Mouse (Mus musculus): ENCODE results near the gene Asic2. TPM values are rescaled to one million over a fixed set of nuclear protein-coding genes. Genes with fewer than 3 reads are reported as not detected.

The Asic2 gene
- polyA plus RNA-seq, 1 experiment from 2014 or later: 0.77 TPM

DNA sequence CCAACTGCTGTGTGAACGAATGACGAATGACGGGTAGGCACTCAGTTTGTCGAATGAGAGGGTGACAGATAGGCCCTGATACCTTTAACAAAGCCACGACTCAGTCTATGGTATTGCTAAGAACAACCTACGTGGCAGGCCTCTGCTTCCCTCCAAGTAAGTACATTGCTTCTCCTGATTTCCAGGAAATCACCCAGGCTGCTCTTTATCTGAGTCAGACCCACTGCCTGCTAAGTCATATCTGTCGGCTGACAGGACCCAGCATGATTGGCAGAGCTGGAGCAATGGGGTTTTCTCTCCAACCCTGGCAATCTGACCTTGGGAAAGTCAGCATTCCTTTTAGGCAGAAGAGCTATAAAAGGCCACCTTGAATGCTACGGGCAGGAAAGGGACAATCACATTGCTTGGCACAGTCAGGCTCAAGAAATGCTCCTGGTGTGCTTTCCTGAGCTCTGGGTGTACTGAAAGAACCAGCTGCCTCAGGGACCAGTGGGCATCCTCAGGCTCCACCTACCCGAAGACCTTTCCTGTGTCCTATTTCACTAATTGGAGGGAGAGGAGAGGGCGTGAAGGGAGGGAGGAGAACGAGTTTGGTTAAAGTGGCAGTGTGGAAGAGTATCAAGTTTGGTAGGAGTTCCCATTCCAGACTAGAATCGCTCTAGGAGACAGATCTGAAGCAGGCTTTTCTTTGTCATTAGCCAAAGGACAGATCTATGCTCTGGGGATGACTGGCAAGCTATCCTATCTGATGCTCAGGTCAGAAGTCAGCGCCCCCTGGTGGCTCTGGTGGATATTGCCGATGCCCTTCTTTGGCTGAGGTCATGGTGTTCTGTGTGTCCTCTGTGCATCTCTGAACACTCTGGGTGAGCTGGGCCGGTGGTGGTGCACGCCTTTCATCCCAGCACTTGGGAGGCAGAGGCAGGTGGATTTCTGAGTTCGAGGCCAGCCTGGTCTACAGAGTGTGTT lies 1095.5 kb downstream of the Asic2 start:
- Histone ChIP-seq H3K36me3 (no peaks in the 10 kb centered on the region), H3K4me1 (peaks cover 8% of the 10 kb centered on the region; the same call in 1 of the 2 replicates), H3K4me3 (no peak overlapping the region), H3K9me3 (no peaks in the 10 kb centered on the region), H3K27me3 (ENCODE audit: insufficient read depth, poor library complexity, severe bottlenecking) (no peaks in the 10 kb centered on the region), H3K27ac (0 out of 2 replicates have a peak overlapping the region, but pooled peaks have one; percentile 18)
- WGBS: 51% methylated on average over 17 of the region's 17 CpGs
- DNase-seq (ENCODE audit: low spot score): peak; percentile 79

DNA sequence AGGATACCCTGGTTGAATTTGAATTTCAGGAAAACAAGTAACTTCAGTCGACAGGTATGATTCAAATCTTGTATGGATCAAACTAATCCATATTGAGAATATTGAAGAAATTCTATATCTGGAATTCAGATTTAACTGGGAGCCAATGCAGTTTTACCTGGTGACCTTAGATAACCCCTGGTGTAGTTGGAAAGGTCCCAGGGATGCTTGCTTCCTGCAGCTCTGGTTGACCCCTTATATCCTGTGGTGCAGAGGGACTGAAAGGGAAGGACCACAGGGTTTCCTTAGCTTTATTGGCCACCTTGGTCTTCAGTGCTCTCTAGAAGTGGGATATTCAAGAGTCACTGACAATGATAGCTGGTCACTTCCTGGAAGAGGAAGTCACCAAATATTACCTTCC lies 1100.2 kb downstream of the Asic2 start:
- Histone ChIP-seq H3K27ac (no peak overlapping the region), H3K4me3 (no peak overlapping the region), H3K9me3 (no peaks in the 10 kb centered on the region), H3K36me3 (no peaks in the 10 kb centered on the region), H3K4me1 (peaks cover 8% of the 10 kb centered on the region; the same call in 1 of the 2 replicates), H3K27me3 (ENCODE audit: insufficient read depth, poor library complexity, severe bottlenecking) (no peaks in the 10 kb centered on the region)
- no peak for DNase-seq (ENCODE audit: low spot score)
- 90% methylated on average over 1 of the region's 1 CpGs for whole genome bisulfite sequencing

DNA sequence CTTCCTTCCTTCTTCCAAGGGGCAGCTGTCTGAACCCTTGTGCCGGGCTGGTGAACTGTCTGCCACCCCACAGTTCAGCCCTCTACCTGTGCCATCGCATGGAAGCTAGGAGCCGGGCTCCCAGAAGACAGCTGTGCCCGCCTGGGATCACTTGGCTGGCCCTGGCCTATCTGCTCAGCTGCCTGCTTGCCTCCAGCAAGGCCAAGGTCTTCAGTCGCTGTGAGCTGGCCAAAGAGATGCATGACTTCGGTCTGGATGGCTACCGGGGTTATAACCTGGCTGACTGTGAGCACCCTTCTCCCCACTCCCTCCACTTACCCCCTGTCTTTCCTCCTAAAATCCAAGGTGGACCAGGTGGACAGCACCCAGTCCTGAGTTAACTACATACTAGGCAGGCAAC lies 1105.3 kb downstream of the Asic2 start:
- H3K9me3 ChIP-seq: no peaks in the 10 kb centered on the region
- no peak for DNase-seq (ENCODE audit: low spot score)
- no peak overlapping the region for H3K27ac ChIP-seq
- H3K36me3 ChIP-seq: no peaks in the 10 kb centered on the region
- 85% methylated on average over 7 of the region's 7 CpGs for WGBS
- 0 out of 2 replicates have a peak, but pooled peaks cover 9% of the 10 kb centered on the region for H3K27me3 ChIP-seq (ENCODE audit: insufficient read depth, poor library complexity, severe bottlenecking)
- no peaks in the 10 kb centered on the region for H3K4me1 ChIP-seq
- no peak overlapping the region for H3K4me3 ChIP-seq

DNA sequence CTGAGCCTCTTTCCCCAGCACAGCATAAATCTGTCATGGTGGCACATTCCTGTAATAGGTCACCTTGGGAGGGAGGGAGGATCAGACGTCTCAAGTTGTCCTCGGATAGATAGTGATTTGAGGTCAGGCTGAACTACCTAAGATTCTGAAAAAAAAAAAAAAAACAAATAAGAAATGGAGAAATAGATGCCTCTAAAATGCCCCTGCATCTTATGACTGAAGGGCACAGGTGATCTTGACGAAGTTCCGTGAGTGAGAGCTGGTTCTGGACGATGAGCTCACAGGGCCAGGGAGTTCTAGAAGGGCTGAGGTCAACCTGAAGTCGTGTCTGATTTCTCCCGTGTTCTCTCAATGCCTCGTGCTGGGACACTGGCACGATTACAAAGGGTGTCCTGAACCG lies 1110.2 kb downstream of the Asic2 start, which contains the start of gene Spaca3:
Gene Spaca3, plus strand, starts transcription at position 301 of the 400 bp plus-strand sequence.
- H3K4me1 ChIP-seq: 0 out of 2 replicates have a peak, but pooled peaks cover 4% of the 10 kb centered on the region
- 0 out of 2 replicates have a peak, but pooled peaks cover 9% of the 10 kb centered on the region for H3K27me3 ChIP-seq (ENCODE audit: insufficient read depth, poor library complexity, severe bottlenecking)
- 77% methylated on average over 10 of the region's 10 CpGs for WGBS
- H3K36me3 ChIP-seq: no peaks in the 10 kb centered on the region
- H3K27ac ChIP-seq: no peak within 1 kb of the TSS
- H3K9me3 ChIP-seq: no peaks in the 10 kb centered on the region
- DNase-seq (ENCODE audit: low spot score): no peak
- H3K4me3 ChIP-seq: no peak within 1 kb of the TSS

DNA sequence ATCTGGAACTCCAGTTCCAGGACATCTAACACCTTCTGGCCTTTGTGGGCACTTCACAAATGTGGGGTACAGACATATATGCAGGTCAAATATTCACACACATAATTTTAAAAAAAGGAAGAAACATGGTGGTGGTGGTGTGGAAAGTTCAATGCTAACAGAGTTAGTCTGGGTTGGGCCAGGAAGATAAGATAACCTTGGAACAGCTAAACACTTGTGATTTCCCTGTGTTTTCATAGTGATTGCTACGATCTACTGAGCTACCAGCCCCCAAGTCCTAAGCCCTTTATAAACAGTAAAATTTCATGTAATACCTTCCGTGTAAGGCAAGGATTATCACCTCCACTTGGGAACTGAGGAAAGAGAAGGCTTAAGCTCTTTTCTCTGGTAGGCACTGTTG lies 1111.4 kb downstream of the Asic2 start:
- Histone ChIP-seq H3K9me3 (no peaks in the 10 kb centered on the region), H3K4me1 (0 out of 2 replicates have a peak, but pooled peaks cover 4% of the 10 kb centered on the region), H3K4me3 (no peak overlapping the region), H3K27ac (no peak overlapping the region), H3K27me3 (ENCODE audit: insufficient read depth, poor library complexity, severe bottlenecking) (0 out of 2 replicates have a peak, but pooled peaks cover 5% of the 10 kb centered on the region), H3K36me3 (no peaks in the 10 kb centered on the region)
- WGBS: 48% methylated on average over 2 of the region's 2 CpGs
- no peak for DNase-seq (ENCODE audit: low spot score)

DNA sequence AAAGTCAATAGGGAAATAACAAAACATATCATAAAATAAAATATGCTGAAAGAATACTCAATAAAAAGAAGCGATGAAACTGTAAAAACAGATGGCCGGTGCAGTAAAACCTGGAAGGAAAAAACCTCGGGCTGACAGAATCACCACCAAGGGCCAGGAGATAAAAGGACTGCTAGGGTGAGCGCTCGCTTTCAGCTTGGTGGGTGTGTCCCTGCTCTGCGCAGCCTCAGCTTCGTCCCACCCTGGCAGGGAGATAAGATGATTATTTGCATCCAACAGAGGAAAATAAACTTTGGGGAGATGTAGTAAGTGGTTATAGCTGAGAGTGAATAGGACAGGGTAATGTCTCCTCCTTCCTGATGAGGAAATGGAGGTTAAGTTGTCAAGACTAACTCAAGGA lies 1113.3 kb downstream of the Asic2 start:
- WGBS: 24% methylated on average over 7 of the region's 7 CpGs

DNA sequence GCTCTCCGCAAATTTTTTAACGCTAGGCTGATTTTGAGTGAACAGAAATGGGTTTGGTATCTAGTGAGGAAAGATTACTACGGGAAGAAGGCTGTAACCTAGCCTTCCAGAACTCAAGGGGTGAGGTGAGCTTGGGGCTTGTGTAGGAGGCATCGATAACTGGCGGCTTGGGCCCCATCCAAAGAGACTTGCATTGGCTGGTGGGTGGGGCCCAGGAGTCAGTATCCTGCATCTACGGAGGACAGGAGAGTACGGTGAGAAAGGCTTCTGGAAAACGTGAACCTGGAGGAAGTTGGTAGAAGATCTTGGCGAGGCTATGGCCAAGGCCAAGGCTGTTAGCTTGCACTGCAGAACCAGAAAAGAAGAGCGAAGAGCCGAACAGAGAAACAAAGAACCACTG lies 1113.8 kb downstream of the Asic2 start:
- H3K27ac ChIP-seq: no peak overlapping the region
- no peak overlapping the region for H3K4me3 ChIP-seq
- no peaks in the 10 kb centered on the region for H3K9me3 ChIP-seq
- H3K4me1 ChIP-seq: 0 out of 2 replicates have a peak, but pooled peaks cover 4% of the 10 kb centered on the region
- H3K27me3 ChIP-seq (ENCODE audit: insufficient read depth, poor library complexity, severe bottlenecking): no peaks in the 10 kb centered on the region
- no peak for DNase-seq (ENCODE audit: low spot score)
- 80% methylated on average over 11 of the region's 11 CpGs for WGBS
- H3K36me3 ChIP-seq: no peaks in the 10 kb centered on the region

More for the DNA sequence above, 1113.3 kb downstream of the Asic2 start:
- H3K27ac ChIP-seq: no peak overlapping the region
- no peak for DNase-seq (ENCODE audit: low spot score)
- H3K9me3 ChIP-seq: no peaks in the 10 kb centered on the region
- no peaks in the 10 kb centered on the region for H3K27me3 ChIP-seq (ENCODE audit: insufficient read depth, poor library complexity, severe bottlenecking)
- no peaks in the 10 kb centered on the region for H3K36me3 ChIP-seq
- H3K4me1 ChIP-seq: 0 out of 2 replicates have a peak, but pooled peaks cover 4% of the 10 kb centered on the region
- H3K4me3 ChIP-seq: no peak overlapping the region

DNA sequence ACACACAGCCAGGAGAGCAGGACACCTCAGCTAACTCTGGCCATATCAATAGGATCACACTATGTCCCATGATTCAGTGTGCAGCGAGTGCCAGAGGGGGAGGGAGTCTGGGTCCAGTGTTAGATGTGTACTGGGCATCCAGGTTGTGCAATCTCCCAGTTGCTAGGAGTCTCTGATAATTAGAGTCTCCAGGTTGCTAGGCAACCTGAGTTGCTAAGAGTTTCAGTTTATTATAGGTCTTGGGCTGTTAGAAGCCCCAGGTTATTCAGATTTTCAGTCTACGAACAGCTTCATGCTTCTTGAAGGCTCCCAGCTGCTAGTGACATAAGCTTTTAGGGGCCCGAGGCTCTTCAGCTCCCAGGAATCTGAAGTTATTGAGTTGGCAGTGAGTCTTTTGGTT lies 1115.2 kb downstream of the Asic2 start:
- no peak overlapping the region for H3K27ac ChIP-seq
- 0 out of 2 replicates have a peak, but pooled peaks cover under 1% of the 10 kb centered on the region for H3K27me3 ChIP-seq (ENCODE audit: insufficient read depth, poor library complexity, severe bottlenecking)
- H3K36me3 ChIP-seq: no peaks in the 10 kb centered on the region
- 0 out of 2 replicates have a peak, but pooled peaks cover 4% of the 10 kb centered on the region for H3K4me1 ChIP-seq
- H3K4me3 ChIP-seq: no peak overlapping the region
- no peaks in the 10 kb centered on the region for H3K9me3 ChIP-seq
- WGBS: 67% methylated on average over 3 of the region's 3 CpGs
- no peak for DNase-seq (ENCODE audit: low spot score)

DNA sequence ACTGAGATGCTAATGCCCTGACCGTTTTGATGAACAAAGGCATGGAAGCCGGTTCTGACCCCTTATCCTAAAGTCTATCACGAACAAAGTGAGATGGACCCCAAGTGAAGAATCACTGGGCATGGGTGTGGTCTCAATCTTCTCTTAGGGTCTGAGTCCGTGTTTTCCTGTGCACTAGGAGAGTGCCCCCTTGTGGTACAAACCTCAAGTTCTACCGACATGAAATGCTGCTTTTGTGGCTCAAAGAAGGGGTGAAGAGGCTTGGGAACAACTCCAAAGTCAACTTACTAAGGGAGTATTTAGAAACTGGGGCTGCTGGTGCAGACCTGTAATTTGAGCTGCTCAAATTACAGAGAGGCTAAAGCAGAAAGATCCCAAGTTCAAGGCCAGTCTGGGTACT lies 1116.4 kb downstream of the Asic2 start:
- Histone ChIP-seq H3K4me1 (0 out of 2 replicates have a peak, but pooled peaks cover 4% of the 10 kb centered on the region), H3K4me3 (no peak overlapping the region), H3K9me3 (no peaks in the 10 kb centered on the region), H3K27ac (no peak overlapping the region), H3K27me3 (ENCODE audit: insufficient read depth, poor library complexity, severe bottlenecking) (peaks cover 8% of the 10 kb centered on the region; the same call in 1 of the 2 replicates), H3K36me3 (no peaks in the 10 kb centered on the region)
- WGBS: 46% methylated on average over 5 of the region's 5 CpGs
- no peak for DNase-seq (ENCODE audit: low spot score)

DNA sequence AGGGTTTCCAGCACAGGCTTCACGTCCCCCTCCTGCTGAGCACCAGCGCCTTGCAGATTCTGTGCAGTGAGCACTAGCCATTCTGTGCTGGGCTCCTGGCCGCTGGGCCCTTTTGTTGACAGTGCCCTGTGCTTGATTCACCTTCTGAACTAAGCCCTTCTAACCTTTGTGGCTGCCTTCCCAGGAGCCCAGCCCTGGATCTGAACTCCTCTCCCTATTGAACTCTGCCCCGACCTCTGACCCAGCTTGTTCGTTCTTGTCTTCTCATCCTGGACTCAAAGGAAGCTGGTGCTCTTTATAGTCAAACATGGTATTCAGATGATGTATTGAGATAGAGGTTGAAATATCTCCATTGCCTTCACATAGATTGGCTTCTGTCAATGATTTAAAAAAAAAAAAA lies 1120.1 kb downstream of the Asic2 start:
- Histone ChIP-seq H3K4me3 (no peak overlapping the region), H3K36me3 (no peaks in the 10 kb centered on the region), H3K9me3 (no peaks in the 10 kb centered on the region), H3K27ac (no peak overlapping the region), H3K27me3 (ENCODE audit: insufficient read depth, poor library complexity, severe bottlenecking) (peaks cover 8% of the 10 kb centered on the region; the same call in 1 of the 2 replicates), H3K4me1 (no peaks in the 10 kb centered on the region)
- 81% methylated on average over 5 of the region's 5 CpGs for WGBS
- DNase-seq (ENCODE audit: low spot score): no peak

DNA sequence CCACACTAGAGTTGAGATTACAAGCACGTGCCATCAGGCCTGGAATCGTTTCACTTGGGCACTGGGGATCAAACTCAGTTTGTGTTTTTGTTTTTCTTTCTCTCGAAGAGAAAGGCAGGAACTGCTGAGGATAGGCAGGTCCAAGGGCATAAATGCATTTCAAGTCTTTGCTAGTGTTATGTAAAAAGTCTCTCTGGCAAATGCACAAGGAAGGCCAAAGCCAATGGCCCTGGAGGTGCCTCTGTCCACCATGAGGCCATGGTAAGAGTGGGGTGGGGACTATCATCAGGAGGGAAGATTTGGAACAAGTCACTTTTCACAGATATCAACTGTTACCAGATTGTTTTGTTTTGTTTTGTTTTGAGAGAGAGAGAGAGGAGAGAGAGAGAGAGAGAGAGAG lies 1122.1 kb downstream of the Asic2 start:
- Histone ChIP-seq H3K4me1 (no peaks in the 10 kb centered on the region), H3K27me3 (ENCODE audit: insufficient read depth, poor library complexity, severe bottlenecking) (peaks cover 8% of the 10 kb centered on the region; the same call in 1 of the 2 replicates), H3K4me3 (no peak overlapping the region), H3K9me3 (no peaks in the 10 kb centered on the region), H3K36me3 (no peaks in the 10 kb centered on the region), H3K27ac (no peak overlapping the region)
- 40% methylated on average over 3 of the region's 3 CpGs for WGBS
- DNase-seq (ENCODE audit: low spot score): no peak

DNA sequence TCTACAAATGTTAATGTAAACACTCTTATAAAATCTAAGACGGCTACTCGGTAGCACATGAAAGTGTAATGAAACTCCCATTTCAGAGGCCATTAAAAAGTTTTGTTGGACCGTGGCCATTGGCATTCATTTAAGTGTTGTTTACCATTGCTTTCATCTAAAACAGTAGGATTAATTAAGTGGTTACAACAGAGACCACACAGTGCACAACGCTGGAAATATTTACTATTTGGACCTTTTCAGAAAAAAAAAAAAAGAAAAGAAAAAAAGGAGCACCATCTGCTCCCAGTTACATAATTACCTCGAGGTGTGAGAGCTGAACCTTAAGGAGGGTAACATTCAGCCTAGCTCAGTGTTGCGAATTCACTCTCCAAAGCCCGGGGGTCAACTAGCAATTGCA lies 1122.8 kb downstream of the Asic2 start:
- Histone ChIP-seq H3K9me3 (no peaks in the 10 kb centered on the region), H3K4me3 (no peak overlapping the region), H3K4me1 (no peaks in the 10 kb centered on the region), H3K27ac (no peak overlapping the region), H3K36me3 (no peaks in the 10 kb centered on the region), H3K27me3 (ENCODE audit: insufficient read depth, poor library complexity, severe bottlenecking) (peaks cover 8% of the 10 kb centered on the region; the same call in 1 of the 2 replicates)
- DNase-seq (ENCODE audit: low spot score): no peak
- WGBS: 73% methylated on average over 7 of the region's 7 CpGs

DNA sequence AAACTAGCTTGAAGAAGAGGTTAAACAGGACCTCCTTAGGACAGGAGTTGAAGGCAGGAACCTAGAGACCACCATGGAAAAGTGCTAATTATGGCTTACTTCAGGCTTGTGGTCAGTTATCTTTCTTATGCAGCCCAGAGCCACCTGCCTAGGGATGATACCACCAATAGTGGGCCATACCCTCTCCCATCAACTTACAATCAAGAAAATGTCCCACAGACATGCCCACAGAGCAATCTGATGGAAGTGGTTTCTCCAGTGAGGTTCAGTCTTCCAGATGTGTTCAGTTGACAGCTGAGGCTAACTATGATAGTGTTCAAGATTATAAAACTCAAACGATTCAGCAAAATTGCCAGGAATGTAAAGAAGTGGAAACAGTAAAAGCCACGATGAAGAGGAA lies 1124.8 kb downstream of the Asic2 start:
- no peak overlapping the region for H3K27ac ChIP-seq
- H3K27me3 ChIP-seq (ENCODE audit: insufficient read depth, poor library complexity, severe bottlenecking): peaks cover 8% of the 10 kb centered on the region; the same call in 1 of the 2 replicates
- no peak for DNase-seq (ENCODE audit: low spot score)
- H3K9me3 ChIP-seq: no peaks in the 10 kb centered on the region
- H3K4me1 ChIP-seq: no peaks in the 10 kb centered on the region
- H3K4me3 ChIP-seq: no peak overlapping the region
- no peaks in the 10 kb centered on the region for H3K36me3 ChIP-seq
- 80% methylated on average over 2 of the region's 2 CpGs for WGBS
